Mouse (Mus musculus): ENCODE measurements around the gene Pkd1l1.
A peak's percentile ranks its signal among the peaks of the same experiment; 100 is the strongest.

Gene Pkd1l1

GRCm38 (mm10) chr11:8821403-8821802, 151.7 kb downstream of the Pkd1l1 start:
- DNase-seq: peak; percentile 13

GRCm38 (mm10) chr11:8817376-8817775, 155.7 kb downstream of the Pkd1l1 start:
- no peak for DNase-seq

- DNase-seq: peak; percentile 10
Observed at GRCm38 (mm10) chr11:8814097-8814790, 158.8 kb downstream of the Pkd1l1 start.

GRCm38 (mm10) chr11:8811506-8812100, 161.5 kb downstream of the Pkd1l1 start:
- no peak for DNase-seq

- DNase-seq: no peak
Observed at GRCm38 (mm10) chr11:8809644-8810043, 163.4 kb downstream of the Pkd1l1 start.

- DNase-seq: no peak
Observed at GRCm38 (mm10) chr11:8807009-8807408, 166.1 kb downstream of the Pkd1l1 start.

GRCm38 (mm10) chr11:8804178-8804577, 168.9 kb downstream of the Pkd1l1 start:
- no peak for DNase-seq

- no peak for DNase-seq
Observed at GRCm38 (mm10) chr11:8797486-8797885, 175.6 kb downstream of the Pkd1l1 start.

GRCm38 (mm10) chr11:8795031-8795430, 178.0 kb downstream of the Pkd1l1 start:
- DNase-seq: no peak

GRCm38 (mm10) chr11:8792146-8792545, 180.9 kb downstream of the Pkd1l1 start:
- DNase-seq: no peak

- DNase-seq: no peak
Observed at GRCm38 (mm10) chr11:8789186-8789585, 183.9 kb downstream of the Pkd1l1 start.

- DNase-seq: no peak
Observed at GRCm38 (mm10) chr11:8787604-8788003, 185.5 kb downstream of the Pkd1l1 start.

GRCm38 (mm10) chr11:8784413-8784812, 188.7 kb downstream of the Pkd1l1 start:
- DNase-seq: no peak

GRCm38 (mm10) chr11:8782141-8782465, 191.0 kb downstream of the Pkd1l1 start:
- no peak for DNase-seq

- DNase-seq: no peak
Observed at GRCm38 (mm10) chr11:8781308-8782140, 191.5 kb downstream of the Pkd1l1 start.

- no peak for DNase-seq
Observed at GRCm38 (mm10) chr11:8779427-8779826, 193.6 kb downstream of the Pkd1l1 start.
